Mouse (Mus musculus) CD4-positive helper T cell, adult 2 months (primary cell): Measurements from ENCODE around the gene Sap18b.
A peak's percentile ranks its signal among the peaks of the same experiment; 100 is the strongest.
"Not testable (repeated sequence)": the region's sequence is repeated elsewhere in the genome, so short reads cannot be mapped to it uniquely, and the experiment has no call there.

Experiments
- DNase-seq: peaks from one replicate; pipeline ENCODE4 v3.0.0-alpha.2; 2012; ENCODE audit warnings: low read depth, missing footprints, low spot score

Sap18b gene

DNA sequence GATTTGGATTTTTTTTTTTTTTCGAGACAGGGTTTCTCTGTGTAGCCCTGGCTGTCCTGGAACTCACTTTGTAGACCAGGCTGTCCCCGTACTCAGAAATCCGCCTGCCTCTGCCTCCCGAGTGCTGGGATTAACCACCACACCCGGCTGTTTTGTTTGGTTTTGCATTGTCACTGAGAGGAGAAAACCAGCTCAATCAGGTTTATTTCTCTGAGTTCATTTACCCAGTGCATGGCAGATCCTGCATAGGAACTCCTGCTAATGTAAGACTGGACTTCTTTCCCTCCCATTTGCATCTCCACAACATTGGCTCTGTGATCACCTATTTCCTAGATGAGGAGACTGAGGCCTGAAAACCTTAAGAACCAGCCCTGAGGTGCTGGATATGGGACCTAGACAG is 3.0 kb upstream of the Sap18b start:
- no peak for DNase-seq

DNA sequence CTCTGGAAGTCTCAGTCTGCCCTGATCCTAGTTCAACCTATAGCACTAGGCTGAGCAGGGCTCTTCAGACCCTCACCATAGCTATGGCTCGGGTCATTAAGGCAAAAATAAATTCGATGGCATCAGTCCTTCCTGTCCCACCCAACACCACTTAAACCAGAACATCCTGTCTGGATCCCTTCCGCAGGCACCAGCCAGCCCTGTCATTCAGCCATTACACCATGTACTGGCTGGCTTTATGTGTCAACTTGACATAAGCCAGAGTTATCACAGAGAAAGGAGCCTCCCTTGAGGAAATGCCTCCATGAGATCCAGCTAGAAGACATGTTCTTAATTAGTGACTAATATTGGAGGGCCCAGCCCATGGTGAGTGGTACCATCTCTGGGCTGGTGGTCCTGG is 2.4 kb upstream of the Sap18b start:
- DNase-seq, result no peak

DNA sequence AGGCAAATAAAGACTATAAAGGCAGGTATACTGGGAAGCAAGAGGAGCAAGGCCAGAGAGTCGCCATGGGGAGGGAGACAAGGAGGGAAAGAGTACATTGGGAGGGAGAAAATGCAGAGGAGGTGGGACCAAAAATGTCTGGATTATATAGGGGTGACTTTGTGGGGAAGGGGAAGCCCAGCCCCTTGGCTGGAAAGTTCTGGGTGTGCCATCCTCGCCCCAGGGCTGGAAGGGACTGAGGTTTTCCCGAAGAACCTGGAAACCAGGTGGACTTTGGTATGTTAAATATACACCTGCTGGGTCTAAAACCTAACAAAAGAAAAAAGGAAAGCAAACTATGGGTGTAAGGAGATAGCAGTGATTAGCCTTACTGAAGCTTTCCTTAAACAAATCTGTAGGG is 5.0 kb downstream of the Sap18b start:
- DNase-seq, result no peak

DNA sequence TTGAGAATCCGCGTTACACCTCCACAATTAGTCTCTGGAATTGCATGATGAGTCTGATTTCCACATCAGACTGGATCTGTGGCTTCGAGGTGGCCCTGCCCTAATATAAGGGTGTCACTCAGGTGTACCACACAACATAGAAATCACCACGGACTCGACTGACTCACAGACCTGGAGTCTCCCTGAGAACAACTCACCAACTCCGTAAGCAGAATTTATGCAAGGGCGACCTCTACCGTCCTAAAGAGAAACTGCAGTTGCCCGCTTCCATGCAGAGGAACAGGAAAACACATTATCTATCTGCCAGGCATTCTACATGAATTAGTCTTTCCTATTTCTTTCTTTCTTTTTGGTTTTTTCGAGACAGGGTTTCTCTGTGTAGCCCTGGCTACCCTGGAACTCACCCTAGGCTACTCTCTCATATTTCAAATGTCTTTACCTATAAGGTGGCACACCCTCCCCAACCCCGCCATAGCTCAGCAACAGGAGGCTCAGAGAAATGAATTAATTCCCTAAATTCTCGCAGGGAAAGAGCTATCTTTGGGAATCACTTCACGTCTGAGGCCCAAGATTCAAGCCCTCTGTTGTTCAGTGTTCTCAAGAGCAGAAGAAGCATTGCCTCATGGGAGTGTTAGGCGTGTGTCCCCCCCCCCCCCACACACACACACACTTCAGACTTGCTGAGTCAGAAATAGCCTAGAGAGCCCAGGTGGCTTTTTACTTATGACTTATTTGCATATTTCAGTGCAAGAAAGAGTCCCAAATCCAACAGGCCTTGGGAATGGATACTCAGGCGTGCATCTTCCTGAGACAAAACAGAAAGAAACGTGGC is 7.7 kb downstream of the Sap18b start:
- DNase-seq, result peak; percentile 79

DNA sequence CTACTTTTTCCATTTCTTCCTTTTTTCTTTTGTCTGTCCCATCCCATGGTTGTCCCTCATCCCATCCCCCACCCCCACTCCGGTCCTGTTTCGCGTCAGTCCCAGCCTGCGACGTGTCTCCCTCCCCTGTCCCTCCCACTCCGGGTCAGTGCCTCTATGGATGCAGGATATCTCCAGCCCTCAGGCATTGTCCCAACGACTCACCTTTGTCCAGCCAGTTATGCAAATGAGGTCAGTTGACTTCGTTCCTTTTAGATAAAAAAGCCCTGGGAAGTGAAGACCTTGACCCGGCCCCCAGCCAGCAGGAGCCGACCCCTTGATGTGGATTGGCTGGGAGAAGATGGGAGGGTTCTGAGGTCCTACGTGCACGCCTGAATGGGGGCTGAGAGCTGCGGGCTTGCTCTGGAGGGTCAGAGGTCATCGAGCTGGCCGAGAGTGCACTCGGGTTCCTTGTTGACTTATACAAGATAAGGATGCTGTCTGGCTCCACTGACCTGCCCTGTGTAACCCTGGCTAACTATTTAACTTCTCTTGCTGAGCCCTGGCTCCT is 8.4 kb downstream of the Sap18b start:
- peak; percentile 7 for DNase-seq

DNA sequence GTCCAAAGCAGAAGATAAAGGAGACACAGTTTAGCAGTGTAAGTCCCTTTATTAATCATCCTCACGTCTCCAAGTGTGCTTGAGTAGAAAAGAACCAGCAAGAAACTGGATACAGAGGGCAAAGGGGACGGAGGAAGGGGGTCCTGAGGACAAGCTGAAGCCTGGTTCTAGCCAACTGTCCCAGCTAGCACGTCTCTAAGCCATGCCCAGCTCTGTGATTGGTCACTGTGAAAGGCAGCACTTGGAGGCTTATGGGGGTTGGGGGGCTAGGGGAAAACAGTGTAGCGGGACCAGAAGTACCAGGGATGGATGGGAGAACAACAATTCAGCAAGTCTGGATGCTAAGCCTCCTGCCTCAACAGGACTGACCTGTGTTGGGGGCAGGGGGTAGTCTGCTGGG is 10.7 kb downstream of the Sap18b start:
- no peak for DNase-seq

DNA sequence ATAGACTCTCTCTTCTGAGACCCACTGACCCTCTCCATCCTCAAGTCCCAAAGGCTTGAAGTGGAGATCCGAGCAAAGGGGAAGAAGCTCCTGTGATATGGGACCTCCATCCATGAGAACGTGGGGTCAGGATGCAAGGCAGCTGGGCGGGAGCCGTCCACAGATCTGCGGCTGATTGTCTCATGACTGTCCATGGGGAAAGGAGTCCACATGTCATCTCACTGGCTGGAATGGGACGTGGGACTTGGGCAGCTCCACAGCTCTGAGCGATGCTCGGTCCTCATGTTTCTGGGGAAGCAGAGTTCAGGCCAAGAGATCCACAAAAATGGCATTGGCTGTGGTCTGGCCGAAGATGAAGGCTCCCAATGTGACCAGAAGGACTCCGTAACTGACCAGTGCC is 12.1 kb downstream of the Sap18b start:
- DNase-seq, result no peak

DNA sequence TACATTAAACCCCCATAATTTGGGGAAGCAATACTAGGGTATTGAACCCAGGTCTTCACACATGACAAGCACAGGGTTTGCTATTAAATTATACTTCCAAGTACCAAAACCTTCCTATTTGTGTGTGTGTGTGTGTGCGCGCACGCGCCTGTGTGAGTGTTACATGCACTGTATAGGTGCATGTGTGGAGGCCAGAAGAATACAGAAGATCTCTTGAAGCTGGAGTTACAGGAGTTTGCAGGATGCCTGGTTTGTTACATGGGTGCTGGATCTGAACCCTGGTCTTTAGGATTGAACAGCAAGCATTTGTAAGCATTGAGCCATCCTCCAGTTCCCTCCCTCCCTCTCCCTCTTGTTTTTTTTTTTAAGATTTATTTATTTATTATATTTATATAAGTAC is 14.1 kb downstream of the Sap18b start:
- DNase-seq, result no peak

DNA sequence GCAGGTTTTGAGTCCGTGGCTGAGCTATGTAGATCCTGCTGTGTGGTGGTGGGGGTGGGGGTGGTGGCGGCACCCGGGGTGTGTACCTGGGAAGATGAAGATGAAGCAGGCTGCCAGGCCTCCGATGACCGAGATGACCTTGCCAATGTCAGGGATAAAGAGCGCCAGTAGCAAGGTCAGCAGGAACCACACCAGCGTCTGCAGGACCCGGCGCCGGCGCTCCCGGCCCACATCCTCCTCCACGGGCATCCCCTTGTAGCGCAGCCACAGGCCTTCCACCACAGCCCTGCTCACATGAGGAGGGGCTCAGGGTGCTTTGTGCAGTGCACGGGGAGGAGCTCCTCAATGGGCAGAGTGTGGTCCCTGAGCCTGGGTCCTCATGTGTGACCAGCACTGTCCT is 16.3 kb downstream of the Sap18b start:
- DNase-seq, result no peak

DNA sequence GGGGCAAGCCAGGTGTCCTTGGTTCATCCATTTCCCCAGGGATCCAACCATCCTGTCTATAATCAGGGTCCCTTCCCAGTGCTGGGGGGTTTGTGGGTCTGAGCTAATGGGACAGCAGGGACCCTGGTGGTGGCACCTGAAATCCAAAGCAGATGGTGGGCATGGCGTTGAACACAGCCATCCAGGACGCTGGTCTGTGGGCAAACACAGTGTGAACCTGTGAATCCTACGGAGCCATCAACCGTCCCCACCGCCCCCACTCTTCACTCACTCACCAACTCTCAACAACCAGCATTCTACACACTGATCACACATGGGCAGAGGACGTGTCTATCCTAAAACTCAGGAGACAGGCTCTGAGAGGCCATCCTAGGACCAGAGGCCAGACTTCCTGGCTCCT is 18.8 kb downstream of the Sap18b start:
- no peak for DNase-seq

DNA sequence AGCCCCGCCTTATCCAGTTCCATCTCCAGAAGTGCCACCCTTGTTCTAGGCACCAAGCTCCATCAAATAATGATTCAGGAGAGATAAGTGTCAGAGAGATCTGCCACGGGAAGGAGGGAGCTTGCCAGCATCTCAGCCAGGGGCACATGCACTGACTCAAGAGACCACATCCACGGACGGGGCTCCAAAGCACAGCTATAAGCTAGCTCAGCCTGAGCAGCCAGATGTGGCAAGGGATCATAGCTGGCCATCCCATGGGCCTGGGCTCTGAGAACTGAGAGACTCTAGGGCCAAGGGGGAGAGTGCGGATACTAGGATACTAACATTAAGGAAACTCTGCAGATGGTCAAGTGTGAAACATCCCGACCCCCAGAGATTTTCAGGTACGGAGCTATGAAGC is 19.9 kb downstream of the Sap18b start:
- DNase-seq, result no peak

DNA sequence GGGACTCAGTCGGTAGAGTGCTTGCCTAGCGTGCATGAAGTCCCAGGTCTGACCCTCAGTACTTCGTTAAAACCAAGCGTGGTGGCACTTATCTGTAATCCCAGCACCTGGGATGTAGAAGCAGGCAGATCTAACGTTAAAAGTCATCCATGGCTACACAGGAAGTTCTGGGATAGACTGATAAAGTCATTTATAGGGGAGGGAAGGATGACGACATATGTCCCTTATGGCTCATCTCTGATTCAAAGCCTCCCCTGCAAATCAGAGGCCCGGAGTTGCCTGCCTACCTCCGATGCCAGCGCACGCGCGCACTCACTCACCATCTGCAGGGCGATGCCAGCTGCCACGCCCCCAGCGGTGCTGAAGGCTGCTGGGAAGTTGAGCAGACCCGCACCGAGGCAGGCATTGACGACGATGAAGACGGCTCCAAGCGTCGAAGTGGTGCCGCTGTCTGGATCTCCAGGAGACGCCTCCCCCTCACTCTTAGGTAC is 23.0 kb downstream of the Sap18b start:
- no peak for DNase-seq

DNA sequence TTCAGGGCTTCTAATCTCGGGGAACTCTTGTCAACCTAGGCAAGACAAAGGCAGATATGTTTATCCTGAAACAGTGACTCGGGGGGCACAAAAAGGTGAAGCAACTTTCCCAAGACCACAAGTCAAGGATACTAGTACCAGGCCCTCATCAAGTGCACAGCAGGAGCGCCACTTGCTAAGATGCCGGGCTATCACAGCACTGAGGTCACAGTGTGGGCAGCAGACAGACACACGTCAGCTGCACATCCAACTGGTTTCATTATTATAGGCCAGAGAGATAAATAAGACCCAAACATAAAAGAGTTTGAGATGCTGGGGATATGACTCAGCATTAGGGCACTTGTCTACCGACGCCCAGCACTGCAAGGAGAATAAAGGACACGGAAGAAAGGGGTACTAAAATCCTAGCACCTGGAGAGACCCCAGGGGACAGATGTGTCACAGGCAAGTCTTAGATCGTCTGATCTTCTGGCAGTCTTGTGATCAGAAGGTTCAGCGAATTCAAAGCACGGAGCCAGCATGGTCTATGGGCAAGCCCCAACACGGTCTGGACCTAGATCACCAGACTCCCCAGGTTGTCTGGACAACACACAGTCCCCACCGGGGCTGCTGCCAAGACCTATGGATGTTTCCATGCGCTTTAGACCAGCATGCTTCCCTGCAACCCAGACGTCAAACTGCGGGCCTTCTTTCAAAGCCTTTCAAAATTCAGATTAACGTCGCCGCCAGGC is 23.8 kb downstream of the Sap18b start:
- DNase-seq, result no peak

DNA sequence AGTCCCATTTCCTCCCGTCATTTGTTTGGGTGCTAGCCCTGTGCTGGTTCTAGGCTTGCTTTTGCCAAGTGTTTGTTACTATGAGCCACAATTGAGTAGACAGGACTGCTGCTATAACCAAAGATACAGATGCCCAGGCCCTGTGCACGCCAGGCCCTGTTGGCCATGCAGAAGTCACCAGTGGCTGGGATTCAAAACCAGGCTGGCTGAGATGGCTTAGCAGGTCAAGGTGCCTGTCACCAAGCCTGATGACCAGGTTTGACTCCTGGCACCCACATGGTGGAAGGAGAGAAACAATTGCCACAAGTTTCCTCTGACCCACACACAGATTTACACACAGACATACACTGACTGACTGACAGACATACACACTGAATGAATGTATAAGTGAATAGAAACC is 25.2 kb downstream of the Sap18b start:
- DNase-seq, result no peak

DNA sequence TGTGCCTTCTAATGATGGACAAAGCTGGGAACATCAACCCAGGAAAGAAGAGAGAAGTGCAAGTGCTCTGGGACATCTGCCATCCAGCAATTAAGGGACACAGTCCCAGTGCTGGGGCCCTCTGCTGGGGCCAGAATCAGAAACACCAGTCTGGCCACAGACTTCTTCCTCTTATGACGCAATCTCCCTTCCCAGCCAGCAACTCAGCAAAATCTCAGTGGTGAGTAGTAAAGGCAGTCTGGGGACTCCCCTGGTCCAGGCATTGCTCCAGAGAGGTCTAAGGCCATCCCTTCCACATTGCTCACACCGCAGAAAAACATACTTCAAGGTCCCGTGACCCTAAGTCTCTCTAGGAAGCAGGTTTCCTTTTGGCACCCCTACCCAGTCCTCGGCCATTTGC is 27.1 kb downstream of the Sap18b start:
- DNase-seq, result peak; percentile 13

DNA sequence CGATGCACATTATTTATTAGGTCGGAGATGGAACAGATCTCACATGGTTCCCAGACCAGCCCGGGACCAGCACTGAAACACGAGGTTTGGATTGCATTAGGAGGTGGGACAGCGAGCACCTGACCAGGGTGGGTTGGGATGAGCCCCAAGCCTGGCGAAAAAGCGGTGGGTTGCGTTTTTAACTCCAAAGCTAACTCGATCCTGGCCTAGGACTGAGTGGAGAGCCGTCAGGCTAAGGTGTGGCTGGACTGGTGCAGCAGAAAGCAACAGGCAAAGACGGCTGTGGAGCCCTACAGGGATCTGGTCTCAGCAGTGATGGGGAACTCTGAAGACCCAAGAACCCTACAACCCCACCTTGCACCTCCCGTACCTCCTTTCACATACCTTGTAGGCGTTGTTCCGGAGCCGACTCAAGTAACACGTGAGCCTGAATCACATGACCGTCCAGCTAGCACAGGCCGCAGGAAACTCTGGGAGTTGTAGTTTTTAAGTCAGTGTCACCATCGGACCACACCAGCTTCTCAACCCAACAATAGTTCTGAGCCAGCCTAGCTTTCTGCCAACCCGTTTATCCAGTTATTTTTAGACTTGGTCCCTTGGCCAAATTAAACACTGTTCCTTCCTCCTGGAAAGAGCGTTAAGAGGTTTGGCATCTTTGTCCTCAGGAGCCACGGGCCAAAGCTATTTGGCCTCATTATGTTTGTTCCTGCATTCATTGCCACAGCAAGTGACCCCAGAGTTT is 28.1 kb downstream of the Sap18b start, which contains the start of gene Slc38a7:
Gene Slc38a7 (minus strand): TSS at position 438 of the 742 bp plus-strand sequence.
- peak; percentile 86 for DNase-seq

DNA sequence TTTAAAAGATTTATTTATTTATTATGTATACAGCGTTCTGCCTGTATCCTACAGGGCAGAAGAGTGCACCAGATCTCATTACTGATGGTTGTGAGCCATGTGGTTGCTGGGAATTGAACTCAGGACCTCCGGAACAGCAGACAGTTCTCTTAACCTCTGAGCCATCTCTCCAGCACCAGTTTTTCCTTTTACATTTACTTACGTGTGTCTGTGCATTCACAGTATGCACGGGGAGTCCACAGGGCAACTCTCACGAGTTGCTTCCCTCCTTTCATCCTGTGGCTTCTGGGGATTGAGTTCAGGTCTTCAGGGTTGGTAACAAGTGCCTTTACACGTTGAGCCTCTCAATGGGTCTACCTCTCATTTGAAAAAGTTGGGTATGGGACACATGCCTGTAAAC is 29.0 kb downstream of the Sap18b start:
- DNase-seq, result no peak

DNA sequence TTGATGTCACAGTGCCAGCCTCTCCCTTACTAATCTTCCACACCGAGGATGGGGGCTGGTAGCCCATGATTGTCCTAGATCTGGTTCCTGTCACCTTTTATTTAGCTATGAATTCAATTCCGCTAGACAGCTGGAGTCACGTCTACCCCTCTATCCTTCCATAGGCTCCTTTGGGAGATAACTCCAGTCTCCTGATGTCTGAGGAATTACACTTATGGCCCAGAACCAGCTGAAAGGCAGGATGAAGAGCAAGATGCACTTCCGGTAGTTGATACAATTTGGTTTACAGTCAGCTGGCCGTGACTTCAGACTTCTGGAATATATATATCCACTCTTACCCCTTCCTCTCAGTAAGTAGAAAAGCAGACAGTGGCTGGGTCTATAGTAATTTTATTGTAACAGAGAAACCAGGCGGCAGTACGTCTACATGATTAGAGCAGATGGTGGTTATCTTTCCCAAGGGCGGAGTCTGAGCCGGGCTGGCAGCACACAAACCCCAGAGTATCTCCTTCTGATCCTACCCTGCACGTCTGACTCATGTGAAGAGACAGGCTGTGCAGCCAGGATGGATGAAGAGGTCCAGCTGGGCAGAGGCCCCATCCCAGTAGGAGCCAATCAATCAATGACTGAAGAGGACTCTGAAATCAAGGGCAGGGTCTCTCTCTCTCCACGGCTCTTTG is 38.8 kb downstream of the Sap18b start:
- not testable (repeated sequence) for DNase-seq

DNA sequence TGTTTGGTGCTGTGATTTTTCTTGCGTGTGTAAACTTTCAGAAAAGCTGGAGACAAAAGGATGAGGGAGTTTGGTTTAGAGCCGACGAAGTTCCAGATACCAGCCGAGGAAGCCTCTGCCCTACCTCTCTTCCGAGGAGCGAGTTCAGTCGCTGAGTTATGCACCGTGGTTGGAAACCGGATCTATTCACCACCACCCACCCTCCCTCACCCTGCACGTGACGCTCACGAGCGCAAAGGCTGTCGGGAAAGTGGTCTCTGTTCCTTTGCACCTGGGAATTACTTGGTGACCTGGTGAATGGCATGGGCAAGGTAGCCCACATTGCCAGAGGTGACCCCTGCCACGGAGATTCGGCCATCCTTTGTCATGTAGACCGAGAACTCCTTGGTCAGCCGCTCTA is 39.7 kb downstream of the Sap18b start:
- DNase-seq, result not testable (repeated sequence)

DNA sequence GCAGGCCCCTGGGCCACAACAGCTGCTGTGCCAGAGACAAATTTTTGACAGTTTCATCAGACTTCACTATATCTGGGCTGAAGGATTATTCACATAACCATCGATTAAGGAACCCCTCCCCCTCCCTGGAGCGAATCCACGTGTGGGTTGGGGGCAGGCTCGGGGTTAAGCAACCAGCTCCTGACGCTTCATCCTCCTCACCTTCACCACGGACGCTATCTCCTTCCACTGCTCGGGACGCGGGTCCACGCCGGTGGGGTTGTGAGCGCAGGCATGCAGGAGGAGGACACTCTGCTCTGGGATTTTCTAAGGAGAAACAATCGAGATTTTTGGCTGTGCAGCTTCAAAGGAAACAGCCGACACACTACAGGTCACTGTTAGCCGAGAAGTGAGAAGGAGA is 46.5 kb downstream of the Sap18b start:
- DNase-seq, result no peak

DNA sequence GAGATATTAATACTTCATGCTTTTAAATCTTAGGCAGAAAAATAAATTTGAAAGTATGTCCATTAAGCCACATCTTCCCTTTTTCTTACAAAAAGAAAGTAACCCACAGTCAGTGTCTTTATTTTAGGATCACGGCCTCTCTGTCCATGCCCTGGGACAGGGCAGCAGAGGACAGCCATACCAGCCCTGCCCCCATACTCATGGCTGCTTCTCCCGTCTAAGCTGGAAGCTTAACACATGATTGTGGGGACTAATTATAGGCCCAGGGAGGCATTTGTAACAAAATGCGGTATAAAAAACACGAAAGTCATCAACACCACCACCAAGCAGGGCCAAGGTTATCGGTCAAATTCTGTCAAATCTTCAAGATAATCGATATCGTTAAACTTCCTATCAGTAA is 50.1 kb downstream of the Sap18b start:
- no peak for DNase-seq
